Mouse (Mus musculus): ENCODE data around the gene Calr4. TPM values are rescaled to one million over a fixed set of nuclear protein-coding genes. Genes with fewer than 3 reads are reported as not detected.

Gene Calr4
- total and polyA plus RNA-seq, 3 experiments = not detected

DNA sequence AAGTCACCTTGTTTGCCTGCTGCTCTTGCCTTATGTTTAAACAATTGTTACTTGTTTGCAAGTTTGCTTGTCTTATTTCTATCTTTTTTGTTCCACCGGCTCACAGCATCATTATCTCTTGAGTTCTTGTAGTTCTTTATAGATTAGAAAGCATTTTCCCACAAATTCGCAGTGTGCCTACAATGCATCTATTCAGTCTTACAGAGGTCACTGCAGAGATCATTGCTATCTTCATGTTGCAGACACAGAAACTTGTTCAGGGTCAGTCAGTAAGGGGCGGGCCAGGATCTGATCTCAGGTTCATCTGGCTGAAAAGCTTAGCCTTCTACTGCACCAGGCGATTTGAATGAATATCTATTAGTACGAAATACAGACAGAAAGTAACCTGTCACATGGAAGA is 20.2 kb downstream of the Calr4 start (continued):
- TF ChIP-seq EP300 (IDR thresholded peaks at IDR 0.05; ENCODE audit: low read length) (no peak), ELF1 (IDR thresholded peaks at IDR 0.05; ENCODE audit: low read depth, low read length) (no peak)

DNA sequence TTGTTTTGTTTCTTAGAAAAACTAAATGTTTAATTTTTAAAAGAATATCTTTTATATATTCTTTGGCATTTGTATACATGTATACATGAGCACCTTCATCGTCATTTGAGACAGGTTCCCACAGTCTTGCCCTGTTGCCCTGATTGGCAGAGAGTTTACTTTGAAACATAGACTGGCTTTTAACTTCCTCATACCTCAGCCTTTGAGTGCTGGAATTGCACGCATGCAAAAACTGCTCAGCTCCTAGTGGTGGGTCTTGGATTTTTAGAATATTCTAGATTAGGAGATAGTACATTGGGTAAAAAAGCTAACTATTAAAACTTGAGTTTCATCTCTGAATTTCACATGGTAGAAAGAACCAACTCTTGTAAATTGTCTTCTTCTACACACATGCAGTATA is 21.0 kb downstream of the Calr4 start:
- Histone ChIP-seq H3K79me2 (replicated peaks; ENCODE audit: control insufficient read depth, extremely low read depth, insufficient read depth, poor library complexity, severe bottlenecking) (no peaks in the 10 kb centered on the region), H3K4me1 (ENCODE audit: control insufficient read depth in 1 of 2, insufficient read depth in 2 of 2) (peaks cover 0 to 12% of the 10 kb centered on the region in 2 experiments; a peak in 2 of 4 replicates), H3K27ac (ENCODE audit: insufficient read depth, low read depth) (no peak overlapping the region), H3K9ac (ENCODE audit: insufficient read depth, low read depth) (no peak overlapping the region), H3K4me2 (ENCODE audit: insufficient read depth, low read depth, poor library complexity, severe bottlenecking) (no peak overlapping the region), H3K27me3 (replicated peaks) (no peaks in the 10 kb centered on the region), H3K36me3 (replicated peaks in 1 of 2; ENCODE audit: control insufficient read depth in 1 of 2, insufficient read depth in 1 of 2, low read length in 1 of 2) (no peaks in the 10 kb centered on the region), H3K4me3 (replicated peaks in 1 of 3; ENCODE audit: low read depth in 2 of 3, low read length in 2 of 3, poor library complexity in 1 of 3) (no peak overlapping the region), H3K9me3 (replicated peaks; ENCODE audit: low read length) (no peaks in the 10 kb centered on the region)
- in situ Hi-C loops (cut with MboI; ENCODE audit: low pct_ligation_motif_present, low pct_unique_long_range_greater_than_20kb, low sequenced_read_pairs) = no loop called here
- TF ChIP-seq USF1 (IDR thresholded peaks at IDR 0.05; ENCODE audit: low read depth, low read length) = no peak
- dilution Hi-C loops (cut with MboI; ENCODE audit: extremely low pct_ligation_motif_present, extremely low pct_unique_long_range_greater_than_20kb, low sequenced_read_pairs) = no loop called here
- DNase-seq (ENCODE audit: extremely low read depth) = no peak

DNA sequence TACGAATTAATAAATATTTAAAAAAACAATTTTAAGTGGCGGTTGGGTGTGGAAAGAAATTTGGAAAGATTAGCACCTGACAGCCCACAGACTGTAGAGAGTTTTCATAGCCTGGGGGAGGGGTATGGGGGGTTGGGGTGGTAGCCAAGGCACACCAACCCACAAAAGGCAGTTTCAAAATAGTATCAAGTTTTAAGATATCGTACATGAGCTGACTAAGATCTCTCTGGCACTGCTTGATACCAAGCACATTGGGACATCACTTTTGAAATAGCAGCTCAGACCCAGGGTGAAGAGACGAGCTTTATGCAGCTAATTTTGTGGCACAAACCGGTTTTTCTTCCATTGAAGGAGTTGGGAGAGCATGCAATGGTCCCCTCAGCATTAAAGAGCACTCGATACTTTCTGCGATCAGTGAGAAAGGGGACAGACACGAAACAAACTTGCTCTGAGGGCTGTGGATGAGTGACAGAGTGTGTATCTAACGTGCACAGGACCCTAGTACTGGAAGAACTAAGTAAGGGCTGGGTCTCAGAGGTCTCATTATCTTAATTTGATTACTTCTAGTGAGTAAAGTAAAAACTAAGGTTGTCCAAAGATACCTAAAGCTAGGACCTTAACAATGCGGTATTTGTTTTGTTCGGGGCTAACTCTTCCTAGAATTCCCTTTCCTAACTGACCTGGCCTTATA is 21.6 kb downstream of the Calr4 start:
- no peaks in the 10 kb centered on the region for H3K79me2 ChIP-seq (replicated peaks; ENCODE audit: control insufficient read depth, extremely low read depth, insufficient read depth, poor library complexity, severe bottlenecking)
- peaks cover 0 to 12% of the 10 kb centered on the region in 2 experiments; a peak in 2 of 4 replicates for H3K4me1 ChIP-seq (ENCODE audit: control insufficient read depth in 1 of 2, insufficient read depth in 2 of 2)
- no peaks in the 10 kb centered on the region for H3K9me3 ChIP-seq (replicated peaks; ENCODE audit: low read length)
- no peak for TF ChIP-seq HCFC1 (IDR thresholded peaks at IDR 0.05; ENCODE audit: low read depth, low read length)
- no peak for TF ChIP-seq RCOR1 (conservative IDR thresholded peaks at IDR 0.05; ENCODE audit: low read depth, low read length)
- no peak for TF ChIP-seq ETS1 (conservative IDR thresholded peaks at IDR 0.05; ENCODE audit: low read depth, low read length)
- no peak for TF ChIP-seq UBTF (IDR thresholded peaks at IDR 0.05; ENCODE audit: low read depth, low read length)
- TF ChIP-seq POLR2A (IDR thresholded peaks at IDR 0.05; ENCODE audit: low read depth, low read length) = no peak
- TF ChIP-seq RAD21 (IDR thresholded peaks at IDR 0.05; ENCODE audit: low read depth, low read length) = no peak
- no peak for TF ChIP-seq MYC (IDR thresholded peaks at IDR 0.05; ENCODE audit: low read depth, low read length)
- no peak for TF ChIP-seq EP300 (IDR thresholded peaks at IDR 0.05; ENCODE audit: low read length)
- TF ChIP-seq JUND (conservative IDR thresholded peaks at IDR 0.05; ENCODE audit: low read depth, low read length) = no peak
- TF ChIP-seq E2F4 (IDR thresholded peaks at IDR 0.05; ENCODE audit: insufficient replicate concordance, low read depth, low read length) = no peak
- no peak for TF ChIP-seq USF2 (conservative IDR thresholded peaks at IDR 0.05; ENCODE audit: low read depth, low read length)
- TF ChIP-seq MEF2A (IDR thresholded peaks at IDR 0.05; ENCODE audit: borderline replicate concordance, low read depth, low read length) = no peak
- no peak for TF ChIP-seq SMC3 (IDR thresholded peaks at IDR 0.05; ENCODE audit: low read depth, low read length)
- no peak for TF ChIP-seq ZC3H11A (IDR thresholded peaks at IDR 0.05; ENCODE audit: low read depth, low read length)
- no peak for TF ChIP-seq SIN3A (IDR thresholded peaks at IDR 0.05; ENCODE audit: low read length)
- no peak for TF ChIP-seq GABPA (IDR thresholded peaks at IDR 0.05; ENCODE audit: insufficient replicate concordance, low read depth, low read length)
- no peak for TF ChIP-seq USF1 (IDR thresholded peaks at IDR 0.05; ENCODE audit: low read depth, low read length)
- DNase-seq (ENCODE audit: extremely low read depth) = no peak
- H3K9ac ChIP-seq (ENCODE audit: insufficient read depth, low read depth) = no peak overlapping the region
- H3K4me2 ChIP-seq (ENCODE audit: insufficient read depth, low read depth, poor library complexity, severe bottlenecking) = no peak overlapping the region
- H3K27me3 ChIP-seq (replicated peaks) = no peaks in the 10 kb centered on the region
- H3K27ac ChIP-seq (ENCODE audit: insufficient read depth, low read depth) = no peak overlapping the region
- H3K36me3 ChIP-seq (replicated peaks in 1 of 2; ENCODE audit: control insufficient read depth in 1 of 2, insufficient read depth in 1 of 2, low read length in 1 of 2) = no peaks in the 10 kb centered on the region
- in situ Hi-C loops (cut with MboI; ENCODE audit: low pct_ligation_motif_present, low pct_unique_long_range_greater_than_20kb, low sequenced_read_pairs) (no loop called here), dilution Hi-C loops (cut with MboI; ENCODE audit: extremely low pct_ligation_motif_present, extremely low pct_unique_long_range_greater_than_20kb, low sequenced_read_pairs) (no loop called here)
- no peak overlapping the region for H3K4me3 ChIP-seq (replicated peaks in 1 of 3; ENCODE audit: low read depth in 2 of 3, low read length in 2 of 3, poor library complexity in 1 of 3)
